Mouse (Mus musculus) neural tube, embryonic 15.5 days (tissue): ENCODE data around the gene Apaf1. TPM values are rescaled to one million over a fixed set of nuclear protein-coding genes. Genes with fewer than 3 reads are reported as not detected.

Experiments
- ATAC-seq: fragments of 200-750 bp; cut with Nextera tagmentation; 2 replicates; pipeline ENCODE4 v1.8.0; 2017; ENCODE audit warnings: mild to moderate bottlenecking, moderate TSS enrichment, moderate library complexity; ENCODE audit not compliant: low FRiP score
- H3K27ac ChIP-seq: fragments of 300-500 bp; sonication (generic); replicated peaks from 2 replicates; pipeline ENCODE4 v1.5.1; 2015; ENCODE audit warnings: mild to moderate bottlenecking, inconsistent platforms
- H3K27me3 ChIP-seq: fragments of 300-500 bp; sonication (generic); replicated peaks from 2 replicates; pipeline ENCODE4 v1.6.1; 2015; ENCODE audit warnings: inconsistent platforms
- H3K36me3 ChIP-seq: fragments of 300-500 bp; sonication (generic); 2 replicates; pipeline ENCODE4 v1.6.1; 2015; ENCODE audit warnings: inconsistent platforms
- H3K4me1 ChIP-seq: fragments of 300-500 bp; sonication (generic); 2 replicates; pipeline ENCODE4 v1.6.1; 2015; ENCODE audit warnings: inconsistent platforms
- H3K4me2 ChIP-seq: fragments of 300-500 bp; sonication (generic); 2 replicates; pipeline ENCODE4 v1.6.1; 2015; ENCODE audit warnings: inconsistent platforms, mild to moderate bottlenecking, moderate library complexity
- H3K4me3 ChIP-seq: fragments of 300-500 bp; sonication (generic); replicated peaks from 2 replicates; pipeline ENCODE4 v1.5.1; 2015; ENCODE audit warnings: mild to moderate bottlenecking, inconsistent platforms
- H3K9ac ChIP-seq: fragments of 300-500 bp; sonication (generic); replicated peaks from 2 replicates; pipeline ENCODE4 v1.6.1; 2015; ENCODE audit warnings: mild to moderate bottlenecking, inconsistent platforms
- H3K9me3 ChIP-seq: fragments of 300-500 bp; sonication (generic); replicated peaks from 2 replicates; pipeline ENCODE4 v1.6.1; 2016; ENCODE audit warnings: inconsistent platforms
- WGBS: fragments of 180-500 bp; shearing (Covaris S2); methylation state at CpG from one replicate; pipeline ENCODE4 v1.1.7; 2015; ENCODE audit warnings: mixed read lengths; 5-methylcytosine and 5-hydroxymethylcytosine counted together
- polyA plus RNA-seq: library from polyadenylated mRNA; unstranded; fragments of >200 nt; fragmentation: Nextera tagmentation; extraction: Ambion mirVana; gene quantifications from 2 replicates; pipeline ENCODE4 v1.2.1, GENCODE M21; 2015

Gene Apaf1
- 14.3 and 14.4 TPM in 2 replicates for polyA plus RNA-seq

DNA sequence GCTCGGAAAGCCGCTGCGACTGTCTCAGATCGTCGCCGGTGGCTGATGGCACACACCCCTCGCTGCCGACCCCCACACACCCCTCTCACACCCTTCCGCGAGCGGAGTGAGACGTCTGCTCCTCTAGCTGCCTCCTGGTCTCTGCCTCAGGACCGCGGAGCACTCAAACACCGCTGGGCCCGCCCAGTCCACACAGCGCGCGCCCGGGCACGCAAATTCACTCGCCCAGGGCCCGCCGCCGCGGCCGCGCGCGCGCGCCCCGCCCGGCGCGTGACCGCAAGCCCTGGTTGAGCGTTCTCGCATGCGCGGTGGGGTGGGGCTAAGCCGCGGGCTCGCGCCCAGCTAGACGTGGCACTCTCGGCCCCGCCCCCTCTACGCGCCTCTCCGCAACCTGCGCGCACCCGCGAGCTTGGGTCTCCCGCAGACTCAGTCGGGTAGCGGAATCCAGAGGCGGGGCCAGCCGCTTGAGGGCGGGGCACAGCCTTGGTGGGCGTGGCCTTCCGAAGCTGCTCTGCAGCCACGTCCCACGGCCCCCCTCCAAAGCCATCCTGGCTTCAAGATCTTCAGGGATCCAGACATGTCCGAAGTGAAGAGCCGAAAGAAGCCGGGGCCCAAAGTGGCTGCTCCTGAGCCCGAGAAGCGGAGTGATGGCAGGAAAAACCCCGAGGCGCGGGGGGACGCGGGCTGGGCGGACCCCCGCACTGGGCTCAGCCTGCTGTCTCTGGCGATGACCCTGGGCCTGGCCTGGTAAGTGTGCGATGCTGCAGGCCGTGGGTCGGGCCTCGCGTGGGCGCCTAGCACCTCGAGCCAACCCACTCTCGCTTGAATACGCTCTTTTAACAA is at the start of gene Apaf1, which contains the start of gene Ikbip:
Gene Apaf1 (minus strand): TSS at position 221 of the 843 bp plus-strand sequence.
Gene Ikbip (plus strand): TSS at position 391 of the 843 bp plus-strand sequence.
- Histone ChIP-seq H3K4me3 (peak within 1 kb of the TSS; percentile 81), H3K36me3 (peaks cover 8% of the 10 kb centered on the region), H3K27me3 (no peaks in the 10 kb centered on the region), H3K27ac (peak within 1 kb of the TSS; percentile 87), H3K4me1 (peaks cover 9% of the 10 kb centered on the region; the same call in 1 of the 2 replicates), H3K9me3 (no peaks in the 10 kb centered on the region), H3K9ac (peak within 1 kb of the TSS; percentile 81), H3K4me2 (peak within 1 kb of the TSS; percentile 73)
- WGBS, result under 1% methylated on average over 83 of the region's 87 CpGs
- ATAC-seq, result peak; percentile 96

DNA sequence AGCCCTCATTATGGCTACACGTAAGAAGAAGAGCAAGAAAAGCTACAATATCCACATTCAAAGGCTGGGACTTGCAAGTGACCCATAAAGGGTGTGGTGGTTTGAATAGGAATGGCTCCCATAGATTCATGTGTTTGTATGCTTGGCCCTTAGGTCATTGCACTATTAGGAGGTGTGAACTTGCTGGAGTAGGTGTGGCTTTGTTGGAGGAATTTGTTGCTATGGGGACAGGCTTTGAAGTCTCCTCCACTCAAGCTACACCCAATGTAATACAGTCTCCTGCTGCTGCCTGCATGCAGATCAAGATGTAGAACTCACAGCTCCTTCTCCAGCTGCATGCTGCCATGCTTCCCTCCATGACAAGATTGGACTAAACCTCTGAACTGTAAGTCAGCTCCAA is 49.0 kb upstream of the Apaf1 start:
- Histone ChIP-seq H3K27me3 (no peaks in the 10 kb centered on the region), H3K9ac (no peak overlapping the region), H3K4me1 (no peaks in the 10 kb centered on the region), H3K4me3 (no peak overlapping the region), H3K4me2 (no peak overlapping the region), H3K9me3 (no peaks in the 10 kb centered on the region), H3K27ac (no peak overlapping the region), H3K36me3 (no peaks in the 10 kb centered on the region)
- no peak for ATAC-seq
- 74% methylated on average over 1 of the region's 1 CpGs for WGBS

DNA sequence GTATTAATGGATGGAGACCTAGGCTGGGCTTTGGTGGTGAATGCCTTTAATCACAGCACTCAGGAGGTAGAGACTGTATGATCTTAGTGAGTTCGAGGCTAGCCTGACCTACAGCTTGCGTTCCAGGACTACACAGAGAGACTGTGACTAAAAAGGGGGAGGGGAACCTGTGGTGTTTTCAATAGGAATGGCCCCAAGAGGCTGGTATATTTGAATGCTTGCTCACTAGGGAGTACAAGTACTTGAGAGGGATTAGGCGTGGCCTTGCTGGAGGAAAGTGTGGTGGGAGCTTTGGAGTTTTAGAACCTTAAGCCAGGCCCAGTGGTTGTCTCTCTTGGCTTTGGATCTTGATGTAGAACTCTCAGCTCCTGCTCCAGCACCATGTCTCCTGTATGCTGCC is 48.2 kb upstream of the Apaf1 start:
- 85% methylated on average over 3 of the region's 3 CpGs for WGBS
- H3K4me3 ChIP-seq, result no peak overlapping the region
- H3K27ac ChIP-seq, result no peak overlapping the region
- H3K9ac ChIP-seq, result no peak overlapping the region
- H3K9me3 ChIP-seq, result no peaks in the 10 kb centered on the region
- H3K4me2 ChIP-seq, result no peak overlapping the region
- no peak for ATAC-seq
- H3K27me3 ChIP-seq, result no peaks in the 10 kb centered on the region
- H3K36me3 ChIP-seq, result no peaks in the 10 kb centered on the region
- H3K4me1 ChIP-seq, result no peaks in the 10 kb centered on the region

DNA sequence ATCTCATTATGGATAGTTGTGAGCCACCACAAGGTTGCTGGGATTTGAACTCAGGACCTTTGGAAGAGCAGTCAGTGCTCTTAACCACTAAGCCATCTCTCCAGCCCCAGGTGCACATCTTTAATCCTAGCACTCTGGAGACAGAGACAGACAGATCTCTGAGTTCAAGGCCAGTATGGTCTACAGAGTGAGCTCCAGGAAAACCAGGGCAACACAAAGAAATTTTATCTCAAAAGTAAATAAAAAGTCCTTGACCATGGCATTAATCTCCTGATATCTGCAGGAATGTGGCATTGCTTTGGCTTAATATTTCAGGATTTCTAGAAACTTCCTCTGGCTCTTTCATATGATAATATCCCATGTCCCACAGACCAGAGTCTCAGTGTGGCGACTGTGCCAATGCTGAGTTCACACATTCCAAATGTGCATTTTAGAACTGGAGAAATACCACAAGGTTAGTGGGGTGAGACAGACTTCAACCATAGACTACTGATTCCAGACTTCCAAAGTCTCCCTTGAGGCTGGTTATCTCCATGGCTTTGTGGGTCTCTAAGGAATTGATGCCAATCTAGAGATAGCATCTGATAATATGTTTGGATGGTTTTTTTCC is 46.1 kb upstream of the Apaf1 start:
- no peak overlapping the region for H3K9ac ChIP-seq
- no peaks in the 10 kb centered on the region for H3K27me3 ChIP-seq
- H3K4me3 ChIP-seq, result no peak overlapping the region
- H3K9me3 ChIP-seq, result no peaks in the 10 kb centered on the region
- H3K4me2 ChIP-seq, result no peak overlapping the region
- H3K27ac ChIP-seq, result no peak overlapping the region
- no peak for ATAC-seq
- H3K4me1 ChIP-seq, result peaks cover 5% of the 10 kb centered on the region; the same call in 1 of the 2 replicates
- WGBS, result 83% methylated on average over 1 of the region's 1 CpGs
- H3K36me3 ChIP-seq, result no peaks in the 10 kb centered on the region

DNA sequence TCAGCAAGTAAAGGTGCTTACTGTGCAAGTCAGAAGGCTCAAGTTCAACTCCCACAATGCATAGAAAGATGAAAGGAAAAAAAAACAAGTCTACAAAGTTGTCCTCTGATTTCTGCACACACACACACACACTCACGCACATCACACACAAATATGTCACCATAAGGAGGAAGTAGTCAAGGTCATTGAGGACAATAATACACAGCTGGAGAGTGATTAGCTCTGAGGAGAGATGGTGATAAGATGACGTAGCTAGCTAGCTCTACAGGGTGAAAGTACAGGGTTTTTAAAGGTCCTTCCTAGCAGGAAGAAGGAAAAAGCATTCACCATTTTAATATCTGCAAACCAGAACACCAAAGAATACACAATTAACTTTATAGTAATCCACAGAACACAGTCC is 44.8 kb upstream of the Apaf1 start:
- Histone ChIP-seq H3K4me1 (peaks cover 11% of the 10 kb centered on the region), H3K4me2 (no peak overlapping the region), H3K4me3 (no peak overlapping the region), H3K27me3 (no peaks in the 10 kb centered on the region), H3K27ac (no peak overlapping the region), H3K36me3 (no peaks in the 10 kb centered on the region), H3K9me3 (no peaks in the 10 kb centered on the region), H3K9ac (no peak overlapping the region)
- WGBS, result 83% methylated on average over 2 of the region's 2 CpGs
- no peak for ATAC-seq

DNA sequence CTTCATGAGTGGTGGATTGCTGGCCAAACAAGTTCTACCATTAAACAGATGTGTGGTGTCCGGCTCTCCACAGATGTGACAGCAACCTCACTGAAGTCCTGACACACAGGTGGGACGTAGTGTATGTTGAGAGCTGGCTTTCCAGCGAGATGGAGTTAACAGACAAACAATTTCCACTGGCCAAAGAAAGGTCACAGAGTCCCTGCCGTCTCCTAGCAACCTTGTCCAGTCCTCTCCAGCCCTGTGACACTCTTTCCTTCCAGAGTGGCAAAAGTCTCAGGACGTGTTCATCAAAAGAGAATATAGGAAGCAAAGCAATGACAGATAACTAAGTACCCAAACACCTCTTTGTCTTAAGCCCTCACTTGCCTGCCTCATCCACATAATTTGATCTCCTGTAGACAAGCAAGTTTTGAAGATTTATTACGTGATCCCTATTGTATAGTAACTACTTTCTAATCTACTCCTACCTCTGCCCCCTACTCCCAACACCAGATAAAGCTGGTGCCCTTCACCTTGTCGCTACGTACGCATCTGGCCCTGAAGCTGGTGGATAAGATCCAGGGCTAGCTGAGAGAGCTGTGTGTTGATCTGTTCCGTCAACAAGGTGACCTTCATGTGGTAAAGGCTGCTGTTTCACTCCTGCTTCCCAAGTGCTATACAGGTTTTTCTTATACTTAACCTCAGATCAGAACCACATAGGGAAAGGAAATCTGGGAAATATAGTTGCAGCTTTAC is 44.2 kb upstream of the Apaf1 start:
- Histone ChIP-seq H3K4me2 (no peak overlapping the region), H3K27ac (no peak overlapping the region), H3K4me1 (peaks cover 17% of the 10 kb centered on the region), H3K36me3 (peaks cover 4% of the 10 kb centered on the region; the same call in 1 of the 2 replicates), H3K27me3 (no peaks in the 10 kb centered on the region), H3K9me3 (no peaks in the 10 kb centered on the region), H3K4me3 (no peak overlapping the region), H3K9ac (no peak overlapping the region)
- ATAC-seq, result no peak
- 78% methylated on average over 10 of the region's 10 CpGs for WGBS

DNA sequence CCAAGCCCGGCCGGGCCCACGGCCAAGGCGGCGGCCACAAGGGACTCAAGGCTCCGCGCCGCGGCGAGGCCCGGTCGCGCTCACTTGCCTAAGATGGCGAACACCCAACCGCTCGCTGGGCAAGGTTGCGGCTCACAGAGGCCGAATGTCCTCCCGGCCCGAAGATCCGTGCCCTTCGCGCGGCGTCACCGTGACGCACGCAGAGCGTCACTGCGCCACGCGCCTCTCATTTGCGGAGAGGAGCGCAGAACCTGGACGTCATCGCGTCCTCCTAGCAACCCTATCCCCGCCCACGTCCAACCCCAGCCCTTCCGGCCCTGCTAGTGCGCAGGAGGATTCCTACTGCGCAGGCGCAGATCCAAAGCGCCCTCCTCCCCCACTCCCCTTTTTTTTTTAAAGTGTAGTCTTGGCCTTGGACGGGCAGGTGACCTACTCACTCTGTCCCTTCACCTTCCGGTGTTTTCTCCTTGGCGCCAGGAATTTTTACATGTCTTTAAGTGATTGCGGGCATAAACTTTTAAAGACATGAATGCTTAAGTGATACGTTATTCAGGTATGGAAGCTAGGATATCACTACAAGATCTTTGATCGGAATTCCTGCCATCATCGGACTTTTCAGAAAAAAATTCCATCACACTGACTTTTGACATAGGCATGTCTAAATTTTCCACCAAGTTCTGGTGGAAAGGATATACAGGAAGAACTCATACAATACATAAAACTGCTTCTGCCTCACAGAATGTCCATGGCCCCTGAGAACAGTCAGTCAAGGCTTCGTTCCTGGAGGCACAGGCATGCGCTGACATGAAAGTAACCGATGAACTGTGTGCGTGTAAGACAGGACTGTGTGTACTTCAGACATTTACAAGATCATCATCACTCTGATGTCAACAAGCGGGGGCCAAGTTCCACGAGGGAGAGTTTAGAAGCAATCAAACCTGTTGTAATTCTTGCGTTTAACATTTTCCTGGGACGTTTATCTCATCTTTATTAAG is 41.6 kb upstream of the Apaf1 start, which contains the start of gene Slc25a3:
Gene Slc25a3 (minus strand): TSS at position 232 of the 995 bp plus-strand sequence.
- peaks cover 27% of the 10 kb centered on the region for H3K4me1 ChIP-seq
- H3K9me3 ChIP-seq, result no peaks in the 10 kb centered on the region
- H3K36me3 ChIP-seq, result peaks cover 19% of the 10 kb centered on the region
- peak within 1 kb of the TSS; percentile 94 for H3K9ac ChIP-seq
- peak; percentile 100 for ATAC-seq
- peak within 1 kb of the TSS; percentile 83 for H3K4me3 ChIP-seq
- H3K27me3 ChIP-seq, result no peaks in the 10 kb centered on the region
- peak within 1 kb of the TSS; percentile 72 for H3K4me2 ChIP-seq
- WGBS, result 12% methylated on average over 59 of the region's 59 CpGs
- peak within 1 kb of the TSS; percentile 97 for H3K27ac ChIP-seq

DNA sequence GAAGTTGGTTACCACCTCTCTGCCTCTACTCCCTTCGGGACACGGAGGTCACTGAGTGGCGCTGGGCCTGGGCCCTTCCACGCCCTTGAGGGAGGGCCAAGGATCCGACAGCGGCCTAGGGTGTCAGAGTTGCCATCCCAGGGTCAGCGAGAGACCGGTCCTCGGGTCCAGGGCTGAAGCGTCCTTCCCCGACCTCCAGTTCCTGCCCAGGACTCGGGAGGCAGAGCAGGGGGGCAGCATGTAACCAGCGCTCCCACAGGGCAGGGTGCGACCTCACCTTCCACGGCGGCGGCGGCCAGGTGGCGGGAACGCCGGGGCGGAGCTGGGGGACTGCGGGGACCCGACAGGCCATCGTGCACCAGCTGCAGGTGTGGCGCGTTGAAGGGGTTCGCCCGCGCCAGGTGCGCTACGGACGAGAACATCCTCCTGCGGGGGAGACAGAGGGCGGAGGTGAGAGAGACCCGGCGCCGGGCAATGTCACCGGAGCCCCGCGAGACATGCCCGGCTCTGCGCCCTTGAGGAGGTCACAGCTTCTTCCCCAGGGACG is 40.8 kb upstream of the Apaf1 start:
- ATAC-seq, result peak; percentile 65

DNA sequence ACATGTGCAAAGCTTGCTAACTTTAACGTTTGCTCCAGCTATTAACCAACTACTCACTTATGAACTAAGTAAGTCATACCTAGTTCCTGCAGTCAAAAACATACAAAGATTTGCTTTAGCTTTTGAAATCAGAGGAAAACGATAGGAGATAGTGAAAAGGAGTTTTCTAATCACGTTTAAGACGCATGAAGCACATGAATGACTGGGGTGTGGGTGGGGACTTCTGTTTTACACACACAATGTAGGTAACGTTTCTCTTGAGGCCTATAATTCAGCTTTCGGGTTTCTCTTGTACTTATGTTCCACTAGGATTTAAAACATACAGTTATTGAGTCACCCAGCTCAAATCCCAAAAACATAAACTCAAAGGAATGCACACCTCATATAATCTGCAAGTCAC is 40.1 kb upstream of the Apaf1 start:
- H3K4me3 ChIP-seq, result peak overlapping the region; percentile 83
- ATAC-seq, result no peak
- peaks cover 33% of the 10 kb centered on the region for H3K36me3 ChIP-seq
- WGBS, result 34% methylated on average over 6 of the region's 6 CpGs
- no peaks in the 10 kb centered on the region for H3K27me3 ChIP-seq
- H3K4me1 ChIP-seq, result peaks cover 27% of the 10 kb centered on the region
- peak overlapping the region; percentile 72 for H3K4me2 ChIP-seq
- H3K9me3 ChIP-seq, result no peaks in the 10 kb centered on the region
- no peak overlapping the region; the same call in 1 of the 2 replicates for H3K27ac ChIP-seq
- peak overlapping the region; percentile 94 for H3K9ac ChIP-seq

More for the DNA sequence above, 40.8 kb upstream of the Apaf1 start:
- Histone ChIP-seq H3K27ac (peak overlapping the region; percentile 97), H3K36me3 (peaks cover 26% of the 10 kb centered on the region), H3K4me1 (peaks cover 27% of the 10 kb centered on the region), H3K9ac (peak overlapping the region; percentile 94), H3K4me3 (peak overlapping the region; percentile 83), H3K27me3 (no peaks in the 10 kb centered on the region), H3K4me2 (peak overlapping the region; percentile 72), H3K9me3 (no peaks in the 10 kb centered on the region)
- WGBS, result under 1% methylated on average over 32 of the region's 44 CpGs

DNA sequence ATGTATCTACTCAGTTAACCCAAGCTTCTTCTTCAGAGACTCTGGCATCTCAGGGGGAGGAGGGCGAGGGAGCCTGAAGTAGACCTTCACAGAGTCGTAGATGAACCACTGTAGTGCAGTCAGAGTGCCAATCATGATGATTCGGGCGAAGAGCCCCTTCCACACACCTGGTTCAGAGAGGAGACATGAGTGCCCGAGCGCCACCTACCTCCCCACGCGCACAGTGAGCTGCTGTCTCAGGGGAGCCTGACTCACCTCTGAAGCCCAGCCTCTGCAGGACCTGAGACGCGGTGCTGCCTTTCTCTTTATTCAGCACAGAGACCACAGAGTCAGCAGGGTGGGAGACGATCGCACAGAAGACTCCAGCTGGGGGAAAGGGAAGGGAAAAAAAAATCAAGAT is 34.4 kb upstream of the Apaf1 start:
- H3K36me3 ChIP-seq, result peaks cover 82% of the 10 kb centered on the region
- H3K27me3 ChIP-seq, result no peaks in the 10 kb centered on the region
- no peak overlapping the region for H3K27ac ChIP-seq
- H3K4me3 ChIP-seq, result no peak overlapping the region
- ATAC-seq, result no peak
- no peak overlapping the region for H3K9ac ChIP-seq
- H3K4me1 ChIP-seq, result peaks cover 12% of the 10 kb centered on the region
- no peak overlapping the region for H3K4me2 ChIP-seq
- H3K9me3 ChIP-seq, result no peaks in the 10 kb centered on the region
- 94% methylated on average over 12 of the region's 12 CpGs for WGBS
